Mouse (Mus musculus) embryonic facial prominence, embryonic 12.5 days (tissue): Measurements from ENCODE around the gene Kdelc1. TPM values are rescaled to one million over a fixed set of nuclear protein-coding genes. Genes with fewer than 3 reads are reported as not detected.

Experiments
- ATAC-seq: fragments of 200-750 bp; cut with Nextera tagmentation; 2 replicates; pipeline ENCODE4 v1.8.0; 2017; ENCODE audit not compliant: insufficient number of reproducible peaks, insufficient read depth, low FRiP score, low TSS enrichment
- H3K27ac ChIP-seq: fragments of 300-500 bp; sonication (generic); 2 replicates; pipeline ENCODE4 v1.5.1; 2016; ENCODE audit warnings: mild to moderate bottlenecking
- H3K27me3 ChIP-seq: fragments of 300-500 bp; sonication (generic); 2 replicates; pipeline ENCODE4 v1.6.1; 2016; ENCODE audit warnings: mild to moderate bottlenecking, moderate library complexity
- H3K36me3 ChIP-seq: fragments of 300-500 bp; sonication (generic); 2 replicates; pipeline ENCODE4 v1.6.1; 2016; ENCODE audit warnings: mild to moderate bottlenecking
- H3K4me1 ChIP-seq: fragments of 300-500 bp; sonication (generic); 2 replicates; pipeline ENCODE4 v1.6.1; 2016
- H3K4me2 ChIP-seq: fragments of 300-500 bp; sonication (generic); replicated peaks from 2 replicates; pipeline ENCODE4 v1.6.1; 2016; ENCODE audit warnings: mild to moderate bottlenecking, moderate library complexity
- H3K4me3 ChIP-seq: fragments of 300-500 bp; sonication (generic); 2 replicates; pipeline ENCODE4 v1.5.1; 2016; ENCODE audit warnings: mild to moderate bottlenecking
- H3K9ac ChIP-seq: fragments of 300-500 bp; sonication (generic); 2 replicates; pipeline ENCODE4 v1.6.1; 2016; ENCODE audit warnings: mild to moderate bottlenecking, moderate library complexity
- H3K9me3 ChIP-seq: fragments of 300-500 bp; sonication (generic); 2 replicates; pipeline ENCODE4 v1.6.1; 2016; ENCODE audit warnings: mild to moderate bottlenecking, moderate library complexity
- WGBS: fragments of 180-500 bp; shearing (Covaris S2); methylation state at CpG from one replicate; pipeline ENCODE4 v1.1.7; 2016; 5-methylcytosine and 5-hydroxymethylcytosine counted together
- polyA plus RNA-seq: library from polyadenylated mRNA; unstranded; fragments of >200 nt; fragmentation: Nextera tagmentation; extraction: Ambion mirVana; gene quantifications from 2 replicates; pipeline ENCODE4 v1.2.1, GENCODE M21; 2016

The Kdelc1 gene
- polyA plus RNA-seq, result 69.9 and 80.1 TPM in 2 replicates

DNA sequence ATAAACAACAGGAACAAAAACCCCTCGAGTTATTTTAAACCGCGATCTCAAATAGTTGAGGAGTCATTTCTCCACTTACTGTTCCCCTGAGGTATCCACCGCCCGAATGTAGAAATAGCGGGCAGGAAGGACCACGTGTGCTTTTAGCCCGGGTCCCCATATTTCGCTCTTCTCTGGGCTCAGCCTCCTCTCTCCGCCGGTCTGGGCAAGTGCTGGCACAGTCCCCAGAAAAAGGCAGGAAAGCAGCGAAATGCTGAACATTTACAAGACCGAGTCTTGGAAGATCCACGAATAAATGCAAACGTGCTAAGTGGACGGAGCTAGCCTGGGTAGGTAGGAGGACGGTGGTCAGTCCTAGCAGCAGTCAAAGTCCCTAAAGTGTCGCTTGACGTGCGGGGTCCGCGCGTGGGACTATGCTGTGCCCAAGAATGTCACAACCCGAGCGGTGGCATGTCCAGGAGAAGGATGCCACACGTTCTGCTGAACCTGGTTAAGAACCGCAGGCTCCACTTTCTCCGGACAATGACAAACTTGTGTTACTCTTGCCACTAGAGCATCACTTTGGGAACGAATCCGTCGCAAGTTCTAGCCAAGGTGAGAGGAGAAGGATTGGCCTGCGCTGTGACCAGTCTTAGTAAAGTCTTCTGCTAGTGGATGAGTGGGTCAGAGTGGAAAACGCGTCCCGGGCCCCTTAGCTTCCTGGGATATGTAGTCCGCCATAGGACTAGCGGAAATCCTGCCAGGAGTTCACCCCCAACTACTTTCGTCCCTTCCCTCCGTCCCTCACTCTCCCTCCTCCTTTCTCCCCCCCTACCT lies at the start of gene Kdelc1, which contains the start of gene Bivm:
Kdelc1 (minus strand) TSS at position 570 of the 816 bp plus-strand sequence.
Bivm (plus strand) TSS at position 719 of the 816 bp plus-strand sequence.
- H3K27me3 ChIP-seq, result no peaks in the 10 kb centered on the region
- H3K27ac ChIP-seq, result peak within 1 kb of the TSS; percentile 91
- peaks cover 22% of the 10 kb centered on the region for H3K36me3 ChIP-seq
- peaks cover 8% of the 10 kb centered on the region for H3K4me1 ChIP-seq
- H3K4me3 ChIP-seq, result peak within 1 kb of the TSS; percentile 75
- no peaks in the 10 kb centered on the region for H3K9me3 ChIP-seq
- H3K4me2 ChIP-seq, result peak within 1 kb of the TSS; percentile 79
- H3K9ac ChIP-seq, result peak within 1 kb of the TSS; percentile 84
- ATAC-seq, result peak; percentile 98
- WGBS, result under 1% methylated on average over 39 of the region's 39 CpGs

DNA sequence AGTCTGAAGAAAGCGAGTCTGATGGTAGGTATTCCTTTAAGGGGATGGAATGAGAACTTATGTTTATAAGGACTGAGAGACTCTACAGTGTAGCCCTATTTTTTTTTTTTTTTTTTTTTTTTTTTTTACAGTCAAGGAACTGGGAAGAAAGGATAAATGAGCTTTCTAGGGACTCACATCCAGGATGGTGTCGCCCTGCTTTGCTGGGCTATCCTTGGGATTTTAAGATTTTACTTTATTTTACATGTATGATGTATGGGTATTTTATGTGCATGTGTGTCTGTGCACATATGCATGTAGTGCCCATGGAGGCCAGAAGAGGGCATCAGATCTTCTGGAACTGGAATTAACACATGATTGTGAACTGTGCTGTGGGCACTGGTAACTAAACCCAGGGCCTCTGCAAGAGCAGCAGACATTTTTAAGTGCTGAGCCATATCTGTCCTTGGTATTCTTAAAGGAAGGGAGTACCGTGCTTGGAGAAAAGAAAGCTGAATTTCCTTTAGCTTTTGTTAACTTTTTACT lies 49.3 kb upstream of the Kdelc1 start:
- ATAC-seq, result no peak
- H3K27ac ChIP-seq, result no peak overlapping the region
- H3K36me3 ChIP-seq, result peaks cover 73% of the 10 kb centered on the region
- no peak overlapping the region for H3K4me2 ChIP-seq
- no peak overlapping the region for H3K9ac ChIP-seq
- H3K4me3 ChIP-seq, result no peak overlapping the region
- H3K9me3 ChIP-seq, result peaks cover 12% of the 10 kb centered on the region
- no peaks in the 10 kb centered on the region for H3K4me1 ChIP-seq
- H3K27me3 ChIP-seq, result no peaks in the 10 kb centered on the region
- WGBS, result 95% methylated on average over 3 of the region's 3 CpGs

DNA sequence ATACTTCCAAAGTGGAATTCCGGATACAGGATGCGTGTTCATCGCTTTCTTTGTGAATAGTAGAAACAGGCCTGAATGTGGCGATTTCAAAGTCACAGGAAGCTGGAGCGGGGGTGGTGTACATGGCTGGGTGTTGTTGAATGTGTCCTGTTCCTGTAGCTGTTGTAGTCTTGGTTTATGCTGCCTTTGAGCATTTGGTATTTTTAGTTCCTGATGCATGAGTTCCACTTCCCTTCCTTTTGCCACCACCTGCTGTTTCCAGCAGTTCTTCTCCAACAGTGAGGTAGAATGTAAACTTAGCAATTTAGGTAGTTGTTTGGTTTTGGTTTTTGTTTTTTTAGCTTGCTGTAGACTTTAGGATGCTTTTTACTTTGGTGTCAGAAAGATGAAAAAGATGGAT lies 43.8 kb upstream of the Kdelc1 start:
- no peak overlapping the region for H3K4me3 ChIP-seq
- peaks cover 81% of the 10 kb centered on the region for H3K36me3 ChIP-seq

DNA sequence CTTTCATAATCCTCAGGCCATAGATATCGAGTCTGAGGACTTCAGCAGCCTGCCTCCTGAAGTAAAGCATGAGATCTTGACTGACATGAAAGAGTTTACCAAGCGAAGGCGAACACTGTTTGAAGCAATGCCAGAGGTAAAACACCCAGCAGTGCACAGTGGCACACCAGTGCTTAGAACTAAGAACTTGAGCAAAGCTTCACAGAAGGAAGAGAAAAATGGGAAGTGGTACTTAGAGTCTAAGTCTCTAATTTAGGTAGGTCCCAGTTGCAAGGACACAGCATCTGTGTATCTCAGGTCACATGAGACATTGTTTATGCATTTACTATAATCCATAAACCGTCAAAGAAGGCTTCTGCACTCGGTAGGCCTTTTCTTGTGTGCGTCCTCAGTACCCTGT lies 43.2 kb upstream of the Kdelc1 start:
- H3K4me1 ChIP-seq, result no peaks in the 10 kb centered on the region
- no peaks in the 10 kb centered on the region for H3K27me3 ChIP-seq
- peaks cover 77% of the 10 kb centered on the region for H3K36me3 ChIP-seq
- no peaks in the 10 kb centered on the region for H3K9me3 ChIP-seq
- H3K9ac ChIP-seq, result no peak overlapping the region
- H3K4me3 ChIP-seq, result no peak overlapping the region
- H3K27ac ChIP-seq, result no peak overlapping the region
- H3K4me2 ChIP-seq, result no peak overlapping the region
- ATAC-seq, result no peak
- 95% methylated on average over 6 of the region's 6 CpGs for WGBS

More for the DNA sequence above, 43.8 kb upstream of the Kdelc1 start:
- no peaks in the 10 kb centered on the region for H3K27me3 ChIP-seq
- no peaks in the 10 kb centered on the region for H3K9me3 ChIP-seq
- no peak overlapping the region for H3K4me2 ChIP-seq
- ATAC-seq, result no peak
- H3K27ac ChIP-seq, result no peak overlapping the region
- no peaks in the 10 kb centered on the region for H3K4me1 ChIP-seq
- WGBS, result 93% methylated on average over 5 of the region's 5 CpGs
- H3K9ac ChIP-seq, result no peak overlapping the region

DNA sequence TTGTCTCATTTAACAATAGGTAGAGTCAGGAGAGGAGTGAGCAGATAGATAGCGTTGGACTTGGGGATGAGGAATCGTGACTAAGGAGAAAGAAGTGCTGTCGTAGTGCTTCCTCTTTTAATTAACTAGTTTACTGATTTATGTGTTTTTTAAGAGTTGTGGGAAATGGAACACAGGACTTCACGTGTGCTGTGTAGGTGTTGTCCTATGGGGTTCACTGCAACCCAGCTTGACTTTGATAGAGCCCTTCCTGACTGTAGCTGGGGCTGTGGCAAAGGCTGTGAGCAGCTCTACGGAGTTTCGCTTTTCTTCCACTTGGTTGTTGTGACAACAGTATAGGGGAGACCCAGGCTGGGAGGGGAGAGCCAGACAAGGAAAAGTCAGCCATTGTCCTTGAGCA lies 39.7 kb upstream of the Kdelc1 start:
- Histone ChIP-seq H3K4me3 (no peak overlapping the region), H3K4me1 (no peaks in the 10 kb centered on the region), H3K27me3 (no peaks in the 10 kb centered on the region), H3K9ac (no peak overlapping the region), H3K27ac (no peak overlapping the region), H3K36me3 (peaks cover 56% of the 10 kb centered on the region), H3K4me2 (no peak overlapping the region), H3K9me3 (no peaks in the 10 kb centered on the region)
- WGBS, result 94% methylated on average over 6 of the region's 6 CpGs
- no peak for ATAC-seq

DNA sequence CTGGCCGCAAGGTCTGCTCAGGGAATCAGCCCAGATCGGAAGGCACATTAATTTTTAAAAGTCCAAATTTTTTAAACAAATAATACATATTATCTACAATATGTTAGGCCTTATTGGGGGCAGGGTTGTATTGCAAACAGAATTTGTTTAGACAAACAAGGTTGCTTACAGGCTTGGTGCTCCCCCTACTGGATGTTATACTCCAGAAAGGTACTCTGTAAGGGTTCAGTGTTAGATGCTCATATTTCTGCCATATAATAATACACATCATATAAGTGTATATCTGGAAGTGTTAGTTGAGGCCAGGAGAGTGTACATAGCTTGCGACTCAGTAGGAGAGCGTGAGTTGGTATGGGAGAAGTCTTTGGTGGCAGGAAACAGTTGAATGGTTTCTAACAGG lies 36.7 kb upstream of the Kdelc1 start:
- 94% methylated on average over 4 of the region's 4 CpGs for WGBS
- Histone ChIP-seq H3K36me3 (peaks cover 29% of the 10 kb centered on the region), H3K27me3 (no peaks in the 10 kb centered on the region), H3K4me1 (no peaks in the 10 kb centered on the region), H3K27ac (no peak overlapping the region), H3K4me2 (no peak overlapping the region), H3K4me3 (no peak overlapping the region), H3K9me3 (no peaks in the 10 kb centered on the region), H3K9ac (no peak overlapping the region)
- ATAC-seq, result no peak

DNA sequence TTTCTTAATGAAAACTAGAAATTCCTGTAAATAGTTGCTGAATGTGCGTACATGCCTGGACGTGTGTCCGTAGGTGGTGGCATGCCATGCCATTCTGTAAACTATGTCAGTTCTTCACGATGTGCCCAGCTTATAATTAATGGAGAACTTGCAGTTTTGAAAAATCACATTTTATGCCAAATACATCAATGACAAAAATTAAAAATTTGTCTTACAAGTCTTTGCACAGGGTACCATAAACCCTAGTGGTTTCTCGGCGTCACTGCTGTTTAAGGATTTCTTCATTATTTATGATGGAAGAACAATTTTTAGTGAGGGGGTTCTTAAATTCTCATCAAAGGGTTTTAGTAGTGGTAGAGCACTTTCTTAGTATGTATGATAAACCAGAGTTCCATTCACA lies 30.1 kb upstream of the Kdelc1 start:
- 0 out of 2 replicates have a peak, but pooled peaks cover under 1% of the 10 kb centered on the region for H3K36me3 ChIP-seq
- H3K4me1 ChIP-seq, result no peaks in the 10 kb centered on the region
- H3K9me3 ChIP-seq, result no peaks in the 10 kb centered on the region
- H3K4me2 ChIP-seq, result peak overlapping the region; percentile 60
- H3K27me3 ChIP-seq, result no peaks in the 10 kb centered on the region
- H3K9ac ChIP-seq, result peak overlapping the region; percentile 81; the same call in 1 of the 2 replicates
- WGBS, result 40% methylated on average over 6 of the region's 6 CpGs
- H3K4me3 ChIP-seq, result peak overlapping the region; percentile 73
- H3K27ac ChIP-seq, result 0 out of 2 replicates have a peak overlapping the region, but pooled peaks have one; percentile 94
- ATAC-seq, result no peak

DNA sequence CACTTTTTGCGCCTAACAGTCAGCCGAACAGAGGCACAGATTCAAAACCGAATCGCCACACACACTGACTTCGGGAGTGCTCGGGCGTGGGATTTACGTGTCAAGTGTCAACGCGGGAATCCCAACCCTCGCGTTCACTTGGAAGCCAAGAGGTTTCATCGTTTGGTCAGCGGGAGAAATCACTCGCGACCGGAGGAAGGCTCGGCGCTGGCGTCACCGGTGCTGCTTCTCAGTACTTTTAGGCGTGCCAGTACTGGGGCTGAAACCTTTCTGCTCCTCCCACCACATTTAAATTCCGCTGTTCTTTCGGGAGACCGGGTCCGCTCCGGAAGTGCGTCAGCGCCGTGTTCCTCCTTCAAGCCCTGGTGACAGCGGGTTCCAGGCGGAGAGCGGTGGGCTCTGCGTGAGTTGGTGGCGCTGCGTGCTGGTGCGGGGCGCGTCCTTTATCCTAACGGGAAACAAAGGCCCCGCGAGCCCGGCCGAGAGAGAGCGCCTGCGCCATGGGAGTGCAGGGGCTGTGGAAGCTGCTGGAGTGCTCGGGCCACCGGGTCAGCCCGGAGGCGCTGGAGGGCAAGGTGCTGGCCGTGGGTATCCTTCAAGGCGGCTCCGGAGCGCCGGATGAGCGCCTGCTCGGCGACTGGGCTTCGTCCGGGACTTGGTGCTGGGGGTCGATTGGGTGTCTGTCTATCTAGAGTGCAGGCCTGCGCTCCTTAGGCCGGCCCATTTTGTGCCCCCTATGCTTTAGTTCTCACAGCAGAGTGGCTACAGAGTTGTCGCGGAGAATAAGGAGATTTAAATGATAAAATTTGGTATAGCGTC lies 29.2 kb upstream of the Kdelc1 start, which contains the start of gene Ercc5:
Ercc5 (plus strand) TSS at position 182 of the 819 bp plus-strand sequence.
- Histone ChIP-seq H3K27me3 (no peaks in the 10 kb centered on the region), H3K27ac (peak within 1 kb of the TSS; percentile 94), H3K4me3 (peak within 1 kb of the TSS; percentile 73), H3K4me2 (peak within 1 kb of the TSS; percentile 60), H3K9ac (peak within 1 kb of the TSS; percentile 81), H3K9me3 (no peaks in the 10 kb centered on the region), H3K36me3 (peaks cover 7% of the 10 kb centered on the region), H3K4me1 (no peaks in the 10 kb centered on the region)
- under 1% methylated on average over 66 of the region's 66 CpGs for whole genome bisulfite sequencing
- peak; percentile 97 for ATAC-seq

DNA sequence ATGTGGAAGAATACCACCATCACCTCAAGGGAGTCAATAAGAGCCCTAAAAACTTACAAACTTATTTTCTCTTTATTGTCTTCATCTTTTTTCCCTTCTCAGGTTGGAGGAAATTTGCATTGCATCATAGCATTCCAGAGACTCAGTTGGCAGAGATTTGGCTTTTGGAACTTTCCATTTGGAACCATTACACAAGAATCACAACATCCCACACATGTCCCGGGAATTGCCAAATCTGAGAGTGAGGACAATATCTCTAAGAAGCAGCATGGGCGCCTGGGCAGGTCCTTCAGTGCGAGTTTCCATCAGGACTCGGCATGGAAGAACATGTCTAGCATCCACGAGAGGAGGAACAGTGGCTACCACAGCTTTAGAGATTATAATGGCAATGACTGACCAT lies 24.1 kb upstream of the Kdelc1 start:
- peaks cover 34% of the 10 kb centered on the region for H3K36me3 ChIP-seq
- no peak overlapping the region for H3K9ac ChIP-seq
- no peak overlapping the region for H3K4me3 ChIP-seq
- 83% methylated on average over 5 of the region's 5 CpGs for WGBS
- no peaks in the 10 kb centered on the region for H3K27me3 ChIP-seq
- no peak overlapping the region for H3K4me2 ChIP-seq
- no peaks in the 10 kb centered on the region for H3K9me3 ChIP-seq
- H3K27ac ChIP-seq, result no peak overlapping the region
- no peaks in the 10 kb centered on the region for H3K4me1 ChIP-seq
- ATAC-seq, result no peak

DNA sequence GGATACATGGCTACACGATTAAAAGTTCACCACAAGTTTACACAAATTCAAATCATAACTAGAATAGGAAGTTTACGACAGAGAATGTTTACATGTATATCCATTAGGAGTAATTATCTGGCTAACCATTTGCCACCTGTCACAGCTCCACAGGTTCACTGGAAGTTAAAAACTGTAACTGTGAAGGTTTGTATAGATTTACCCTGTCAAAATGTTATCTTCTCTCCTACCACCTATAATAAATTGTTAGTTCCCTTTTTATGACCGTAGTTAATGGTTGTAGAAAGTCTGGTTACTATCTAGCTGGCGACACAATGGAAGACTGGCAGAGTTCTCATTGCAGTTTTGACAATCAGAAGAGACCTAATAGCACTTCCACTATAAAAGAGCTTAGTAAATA lies 21.6 kb upstream of the Kdelc1 start:
- H3K4me2 ChIP-seq, result no peak overlapping the region
- no peak overlapping the region for H3K4me3 ChIP-seq
- 88% methylated on average over 4 of the region's 4 CpGs for WGBS
- peaks cover 41% of the 10 kb centered on the region for H3K36me3 ChIP-seq
- no peaks in the 10 kb centered on the region for H3K27me3 ChIP-seq
- no peak overlapping the region for H3K9ac ChIP-seq
- 0 out of 2 replicates have a peak, but pooled peaks cover 3% of the 10 kb centered on the region for H3K4me1 ChIP-seq
- H3K27ac ChIP-seq, result no peak overlapping the region
- H3K9me3 ChIP-seq, result no peaks in the 10 kb centered on the region
- no peak for ATAC-seq

DNA sequence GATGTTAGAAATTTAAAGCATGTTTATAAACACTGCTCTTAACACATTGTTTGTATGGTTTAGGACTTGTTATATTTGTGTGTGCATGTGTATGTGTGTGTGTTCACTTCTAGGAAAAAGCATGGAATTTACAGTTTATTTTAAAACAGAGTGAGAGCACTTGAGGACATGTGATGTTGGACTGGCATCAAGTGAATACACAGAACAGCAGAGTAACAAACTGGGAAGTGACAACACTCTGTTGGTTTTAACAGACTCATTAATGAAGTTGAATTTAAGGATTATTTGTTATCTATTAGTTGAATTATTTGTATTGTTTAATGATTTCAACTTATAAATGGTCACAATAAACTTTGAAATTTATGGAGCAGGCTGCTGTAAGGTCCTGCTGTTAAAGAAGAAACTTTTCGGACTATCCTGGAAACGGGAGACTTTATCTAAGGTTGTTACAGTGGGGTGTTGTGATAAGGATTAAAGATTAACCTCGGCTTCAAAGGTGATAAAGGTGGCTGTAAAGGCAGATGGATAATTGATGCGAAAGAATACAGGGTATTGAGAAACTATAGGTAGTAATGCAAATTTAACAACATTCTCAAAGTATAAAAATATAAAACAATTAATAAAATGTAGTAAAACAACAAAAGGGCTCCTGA lies 11.4 kb upstream of the Kdelc1 start:
- Histone ChIP-seq H3K9ac (no peak overlapping the region), H3K9me3 (no peaks in the 10 kb centered on the region), H3K4me1 (no peaks in the 10 kb centered on the region), H3K27me3 (no peaks in the 10 kb centered on the region), H3K4me2 (no peak overlapping the region), H3K4me3 (no peak overlapping the region), H3K36me3 (peaks cover 26% of the 10 kb centered on the region), H3K27ac (no peak overlapping the region)
- no peak for ATAC-seq
- 88% methylated on average over 4 of the region's 4 CpGs for whole genome bisulfite sequencing
